Mouse (Mus musculus): ENCODE measurements around the gene Zfp367.

Gene Zfp367

DNA sequence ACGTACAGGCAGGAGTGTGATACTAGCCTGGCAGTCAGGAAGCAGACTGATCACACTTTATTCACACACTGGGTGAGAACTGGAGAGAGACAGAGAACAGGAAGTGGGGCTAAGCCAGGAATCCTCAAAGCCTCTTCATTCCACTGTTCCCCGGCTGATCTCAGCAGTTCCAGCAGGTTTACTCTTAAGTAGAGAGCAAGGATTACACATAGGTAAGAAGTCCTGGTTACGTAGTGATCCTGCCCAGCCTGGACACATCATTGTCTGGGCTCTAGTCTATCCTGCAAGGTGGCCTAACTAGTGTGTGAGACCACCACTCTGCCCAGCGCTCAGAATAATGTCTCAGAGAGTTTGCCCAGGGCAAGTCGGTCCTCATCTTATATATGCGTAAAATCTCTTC lies 60.2 kb downstream of the Zfp367 start:
- no peak for DNase-seq (ENCODE audit: extremely low spot score, low read depth, low spot score)

DNA sequence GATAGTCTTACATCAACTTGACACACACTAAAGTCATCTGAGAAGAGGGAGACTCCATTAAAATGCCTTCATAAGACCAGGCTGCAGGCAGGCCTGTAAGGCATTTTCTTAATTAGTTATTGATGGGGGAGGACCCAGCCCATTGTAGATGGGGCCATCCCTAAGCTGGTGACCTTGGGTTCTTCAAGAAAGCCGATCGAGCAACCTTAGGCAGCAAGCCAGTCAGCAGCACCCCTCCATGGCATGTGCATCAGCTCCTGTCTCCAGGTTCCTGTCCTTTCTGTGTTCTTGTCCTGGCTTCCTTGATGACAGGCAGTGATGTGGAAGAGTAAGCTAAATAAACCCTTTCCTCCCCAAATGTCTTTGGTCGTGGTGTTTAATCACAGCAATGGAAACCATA lies 60.9 kb downstream of the Zfp367 start:
- DNase-seq (ENCODE audit: extremely low spot score, low read depth, low spot score): no peak

DNA sequence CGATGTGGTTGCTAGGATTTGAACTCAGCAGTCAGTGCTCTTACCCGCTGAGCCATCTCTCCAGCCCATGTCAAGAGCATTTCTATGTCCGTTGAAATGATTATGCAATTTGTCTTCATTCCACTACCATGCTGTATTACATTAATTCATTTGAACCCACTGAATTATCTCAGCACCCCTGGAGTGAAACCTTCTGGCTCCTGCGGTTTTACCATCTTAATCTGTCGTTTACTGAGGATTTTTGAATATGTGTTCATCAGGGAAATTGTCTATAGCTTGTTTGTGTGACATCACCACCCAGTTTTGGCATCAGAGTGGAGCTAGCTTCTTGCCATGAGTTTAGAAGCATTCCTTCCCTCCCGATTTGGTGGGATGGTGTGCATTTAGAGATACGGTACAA lies 62.0 kb downstream of the Zfp367 start:
- no peak for DNase-seq (ENCODE audit: extremely low spot score, low read depth, low spot score)

DNA sequence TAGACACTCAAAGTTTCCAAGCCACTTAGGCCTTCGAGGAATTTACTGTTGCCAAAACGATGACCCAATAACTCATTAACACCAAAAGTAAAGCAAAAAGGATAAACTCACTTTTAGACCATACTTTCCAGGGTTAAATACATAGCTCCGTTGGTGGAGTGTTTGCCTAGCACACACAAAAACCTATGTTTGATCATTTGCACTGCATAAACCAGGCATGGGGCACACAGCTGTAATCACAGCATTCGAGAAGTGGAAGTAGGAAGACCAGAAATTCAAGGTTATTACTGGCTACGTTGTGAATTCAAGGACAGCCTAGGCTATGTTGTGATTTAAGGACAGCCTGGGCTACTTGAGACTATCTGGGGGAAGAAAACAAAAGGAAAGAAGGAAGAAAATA lies 62.7 kb downstream of the Zfp367 start:
- DNase-seq (ENCODE audit: extremely low spot score, low read depth, low spot score): no peak

DNA sequence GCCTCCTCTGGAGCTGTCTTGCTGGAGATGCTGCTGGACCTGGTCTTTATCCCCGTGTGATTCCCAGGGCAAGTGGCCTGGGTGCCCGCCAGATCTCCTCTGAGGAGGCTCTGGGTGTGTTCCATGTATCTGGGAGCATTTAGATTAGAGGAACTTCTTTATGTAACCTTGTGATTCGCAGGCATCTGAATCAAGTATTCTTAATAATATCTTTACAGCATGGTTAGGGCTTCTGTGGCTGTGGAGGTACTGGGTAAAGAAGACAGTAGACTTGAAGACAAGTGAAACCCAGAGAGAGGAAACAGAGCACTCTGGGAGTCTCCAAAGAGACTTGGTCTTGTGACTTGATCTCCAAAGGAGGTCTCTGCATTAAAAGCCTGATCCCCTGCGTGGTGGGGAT lies 63.9 kb downstream of the Zfp367 start, which contains the start of gene Hsd17b3:
Gene Hsd17b3 (minus strand): TSS at position 101 of the 400 bp plus-strand sequence.
- DNase-seq (ENCODE audit: extremely low spot score, low read depth, low spot score): no peak

DNA sequence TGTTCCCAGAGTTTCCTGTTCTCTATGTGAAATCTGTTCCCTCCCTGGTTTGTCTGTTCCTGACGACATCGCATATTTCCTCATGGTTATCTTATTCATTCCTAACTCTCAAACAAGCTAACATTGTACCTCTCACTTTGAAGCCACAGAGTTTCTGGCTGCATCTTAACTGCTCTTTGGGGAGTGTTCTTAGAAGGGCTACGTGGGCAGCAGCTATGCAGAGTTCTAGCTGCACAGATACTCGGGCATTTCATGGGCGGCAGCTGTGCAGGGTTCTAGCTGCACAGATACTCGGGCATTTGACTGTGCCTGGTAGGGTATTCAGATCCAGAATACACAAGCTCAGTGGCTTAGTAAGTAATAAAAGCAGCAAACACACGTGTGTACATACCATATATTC lies 64.9 kb downstream of the Zfp367 start:
- DNase-seq (ENCODE audit: extremely low spot score, low read depth, low spot score): no peak

DNA sequence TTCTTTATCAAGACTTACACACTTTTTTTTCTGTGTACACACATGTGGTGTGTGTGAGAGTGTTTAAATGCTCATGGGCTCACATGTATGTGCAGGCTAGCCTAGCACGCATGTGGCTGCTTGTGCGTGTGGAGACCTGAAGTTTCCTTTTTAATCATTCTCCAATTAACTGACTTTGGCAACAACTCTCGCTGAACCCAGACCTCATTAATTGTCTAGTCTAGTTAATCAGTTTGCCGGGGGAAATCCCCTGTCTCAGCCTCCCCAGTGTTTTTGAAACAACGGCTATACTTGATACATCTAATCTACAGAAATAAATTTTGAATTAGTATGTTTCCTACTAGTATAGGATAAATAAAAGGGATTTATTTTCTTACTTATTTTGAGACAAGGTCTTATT lies 67.0 kb downstream of the Zfp367 start:
- DNase-seq (ENCODE audit: extremely low spot score, low read depth, low spot score): no peak

DNA sequence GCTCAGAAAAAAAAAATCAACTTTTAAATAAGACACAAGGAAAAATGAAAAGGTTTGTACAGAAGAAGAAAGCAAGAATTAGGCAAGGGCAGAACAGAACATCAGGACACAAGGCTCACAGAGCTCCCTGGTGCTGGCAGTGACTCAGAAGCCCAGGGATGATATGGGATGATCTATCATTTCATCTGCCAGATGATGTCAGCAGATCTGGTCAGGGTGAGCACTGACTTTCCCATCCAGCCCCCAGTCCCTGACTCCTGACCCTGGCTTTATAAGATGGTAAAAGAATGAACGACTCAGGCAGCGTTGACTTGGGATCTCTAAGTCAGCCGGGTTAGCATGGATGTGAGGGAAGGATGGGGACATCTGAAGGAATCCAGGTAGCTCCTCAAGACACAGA lies 69.7 kb downstream of the Zfp367 start:
- DNase-seq (ENCODE audit: extremely low spot score, low read depth, low spot score): no peak

Measured in hindlimb bud, embryonic 11.5 days (tissue).